Mouse (Mus musculus) intestine, embryonic 15.5 days (tissue): ENCODE data around the gene Bckdha. TPM values are rescaled to one million over a fixed set of nuclear protein-coding genes. Genes with fewer than 3 reads are reported as not detected.

Experiments
- ATAC-seq: fragments of 200-750 bp; cut with Nextera tagmentation; 2 replicates; pipeline ENCODE4 v1.8.0; 2017; ENCODE audit warnings: moderate TSS enrichment, moderate library complexity
- H3K27ac ChIP-seq: fragments of 300-500 bp; sonication (generic); 2 replicates; pipeline ENCODE4 v1.5.1; 2015; ENCODE audit warnings: mild to moderate bottlenecking, inconsistent platforms
- H3K27me3 ChIP-seq: fragments of 300-500 bp; sonication (generic); replicated peaks from 2 replicates; pipeline ENCODE4 v1.6.1; 2015; ENCODE audit warnings: inconsistent platforms
- H3K36me3 ChIP-seq: fragments of 300-500 bp; sonication (generic); 2 replicates; pipeline ENCODE4 v1.6.1; 2015; ENCODE audit warnings: inconsistent platforms
- H3K4me1 ChIP-seq: fragments of 300-500 bp; sonication (generic); replicated peaks from 2 replicates; pipeline ENCODE4 v1.6.1; 2015; ENCODE audit warnings: inconsistent platforms
- H3K4me2 ChIP-seq: fragments of 300-500 bp; sonication (generic); replicated peaks from 2 replicates; pipeline ENCODE4 v1.6.1; 2015; ENCODE audit warnings: mild to moderate bottlenecking, inconsistent platforms
- H3K4me3 ChIP-seq: fragments of 300-500 bp; sonication (generic); replicated peaks from 2 replicates; pipeline ENCODE4 v1.5.1; 2015; ENCODE audit warnings: inconsistent platforms
- H3K9ac ChIP-seq: fragments of 300-500 bp; sonication (generic); 2 replicates; pipeline ENCODE4 v1.6.1; 2015; ENCODE audit warnings: inconsistent platforms
- H3K9me3 ChIP-seq: fragments of 300-500 bp; sonication (generic); 2 replicates; pipeline ENCODE4 v1.6.1; 2016; ENCODE audit warnings: inconsistent platforms
- WGBS: fragments of 180-500 bp; shearing (Covaris S2); methylation state at CpG from one replicate; pipeline ENCODE4 v1.1.7; 2015; 5-methylcytosine and 5-hydroxymethylcytosine counted together
- polyA plus RNA-seq: library from polyadenylated mRNA; unstranded; fragments of >200 nt; fragmentation: Nextera tagmentation; extraction: Ambion mirVana; gene quantifications from 2 replicates; pipeline ENCODE4 v1.2.1, GENCODE M21; 2015

Gene Bckdha
- 44.7 and 49.2 TPM in 2 replicates for polyA plus RNA-seq

GRCm38 (mm10) chr7:25658657-25659472, at the start of gene Bckdha, which contains the start of gene Exosc5:
Gene Bckdha (minus strand): TSS chr7:25658981.
Gene Exosc5 (plus strand): TSS chr7:25659164.
- Histone ChIP-seq H3K9ac (peak within 1 kb of the TSS; percentile 61), H3K4me3 (peak within 1 kb of the TSS; percentile 55), H3K4me1 (peaks cover 10% of the 10 kb centered on the region; the same call in 1 of the 2 replicates), H3K36me3 (no peaks in the 10 kb centered on the region), H3K9me3 (no peaks in the 10 kb centered on the region), H3K27me3 (no peaks in the 10 kb centered on the region), H3K27ac (peak within 1 kb of the TSS; percentile 57; the same call in 1 of the 2 replicates), H3K4me2 (peak within 1 kb of the TSS; percentile 76)
- peak; percentile 100 for ATAC-seq
- under 1% methylated on average over 50 of the region's 50 CpGs for WGBS

- peak overlapping the region; percentile 54 for H3K27ac ChIP-seq
- H3K4me3 ChIP-seq = no peak overlapping the region
- H3K9ac ChIP-seq = no peak overlapping the region
- WGBS = 41% methylated on average over 15 of the region's 15 CpGs
- H3K4me1 ChIP-seq = peaks cover 66% of the 10 kb centered on the region
- no peak for ATAC-seq
- no peaks in the 10 kb centered on the region; the same call in 1 of the 2 replicates for H3K36me3 ChIP-seq
- no peaks in the 10 kb centered on the region for H3K9me3 ChIP-seq
- H3K27me3 ChIP-seq = 0 out of 2 replicates have a peak, but pooled peaks cover 4% of the 10 kb centered on the region
- no peak overlapping the region for H3K4me2 ChIP-seq
Measured at GRCm38 (mm10) chr7:25707581-25708292, 49.0 kb upstream of the Bckdha start.

- H3K9ac ChIP-seq = no peak overlapping the region
- no peaks in the 10 kb centered on the region for H3K36me3 ChIP-seq
- H3K27ac ChIP-seq = peak overlapping the region; percentile 54
- WGBS = 30% methylated on average over 7 of the region's 7 CpGs
- H3K4me2 ChIP-seq = no peak overlapping the region
- 0 out of 2 replicates have a peak, but pooled peaks cover 4% of the 10 kb centered on the region for H3K27me3 ChIP-seq
- no peaks in the 10 kb centered on the region for H3K9me3 ChIP-seq
- no peak for ATAC-seq
- no peak overlapping the region for H3K4me3 ChIP-seq
- H3K4me1 ChIP-seq = peaks cover 58% of the 10 kb centered on the region
Measured at GRCm38 (mm10) chr7:25706578-25707170, 47.9 kb upstream of the Bckdha start.

- Histone ChIP-seq H3K36me3 (no peaks in the 10 kb centered on the region), H3K9me3 (no peaks in the 10 kb centered on the region), H3K4me1 (peaks cover 50% of the 10 kb centered on the region), H3K4me2 (no peak overlapping the region), H3K9ac (no peak overlapping the region), H3K4me3 (no peak overlapping the region), H3K27me3 (0 out of 2 replicates have a peak, but pooled peaks cover 4% of the 10 kb centered on the region), H3K27ac (peak overlapping the region; percentile 54)
- peak; percentile 34 for ATAC-seq
- 39% methylated on average over 6 of the region's 6 CpGs for WGBS
Measured at GRCm38 (mm10) chr7:25705801-25706251, 47.0 kb upstream of the Bckdha start.

- WGBS = 10% methylated on average over 34 of the region's 37 CpGs
- peak; percentile 60 for ATAC-seq
- Histone ChIP-seq H3K27me3 (0 out of 2 replicates have a peak, but pooled peaks cover 4% of the 10 kb centered on the region), H3K27ac (no peak overlapping the region), H3K9me3 (no peaks in the 10 kb centered on the region), H3K4me2 (peak overlapping the region; percentile 55), H3K4me1 (peaks cover 40% of the 10 kb centered on the region), H3K36me3 (no peaks in the 10 kb centered on the region), H3K9ac (no peak overlapping the region), H3K4me3 (peak overlapping the region; percentile 18; the same call in 1 of the 2 replicates)
Measured at GRCm38 (mm10) chr7:25704716-25705364, 46.1 kb upstream of the Bckdha start.

- Histone ChIP-seq H3K27ac (no peak overlapping the region), H3K4me1 (peaks cover 38% of the 10 kb centered on the region), H3K27me3 (0 out of 2 replicates have a peak, but pooled peaks cover 4% of the 10 kb centered on the region), H3K9me3 (no peaks in the 10 kb centered on the region), H3K4me3 (no peak overlapping the region), H3K36me3 (no peaks in the 10 kb centered on the region), H3K4me2 (no peak overlapping the region; the same call in 1 of the 2 replicates), H3K9ac (no peak overlapping the region)
- ATAC-seq = no peak
- WGBS = 40% methylated on average over 10 of the region's 10 CpGs
Measured at GRCm38 (mm10) chr7:25703793-25704494, 45.2 kb upstream of the Bckdha start.

GRCm38 (mm10) chr7:25702350-25702749, 43.6 kb upstream of the Bckdha start:
- H3K4me1 ChIP-seq = peaks cover 25% of the 10 kb centered on the region
- no peak overlapping the region for H3K4me3 ChIP-seq
- H3K9ac ChIP-seq = no peak overlapping the region
- H3K27me3 ChIP-seq = 0 out of 2 replicates have a peak, but pooled peaks cover 4% of the 10 kb centered on the region
- WGBS = 94% methylated on average over 2 of the region's 2 CpGs
- no peak overlapping the region for H3K4me2 ChIP-seq
- H3K36me3 ChIP-seq = no peaks in the 10 kb centered on the region
- no peaks in the 10 kb centered on the region for H3K9me3 ChIP-seq
- H3K27ac ChIP-seq = no peak overlapping the region
- no peak for ATAC-seq

- Histone ChIP-seq H3K4me3 (no peak overlapping the region), H3K4me2 (no peak overlapping the region), H3K27me3 (0 out of 2 replicates have a peak, but pooled peaks cover 4% of the 10 kb centered on the region), H3K9ac (no peak overlapping the region), H3K4me1 (peaks cover 10% of the 10 kb centered on the region; the same call in 1 of the 2 replicates), H3K27ac (no peak overlapping the region), H3K36me3 (no peaks in the 10 kb centered on the region), H3K9me3 (no peaks in the 10 kb centered on the region)
- WGBS = 74% methylated on average over 12 of the region's 12 CpGs
- ATAC-seq = no peak
Measured at GRCm38 (mm10) chr7:25700732-25701131, 42.0 kb upstream of the Bckdha start.

- no peak overlapping the region for H3K4me3 ChIP-seq
- 60% methylated on average over 13 of the region's 13 CpGs for WGBS
- H3K4me1 ChIP-seq = peaks cover 7% of the 10 kb centered on the region; the same call in 1 of the 2 replicates
- no peaks in the 10 kb centered on the region for H3K9me3 ChIP-seq
- no peaks in the 10 kb centered on the region for H3K36me3 ChIP-seq
- H3K9ac ChIP-seq = no peak overlapping the region
- H3K27me3 ChIP-seq = 0 out of 2 replicates have a peak, but pooled peaks cover 4% of the 10 kb centered on the region
- ATAC-seq = no peak
- no peak overlapping the region for H3K4me2 ChIP-seq
- H3K27ac ChIP-seq = no peak overlapping the region
Measured at GRCm38 (mm10) chr7:25699851-25700250, 41.1 kb upstream of the Bckdha start.

GRCm38 (mm10) chr7:25694104-25694503, 35.3 kb upstream of the Bckdha start:
- H3K27ac ChIP-seq = no peak overlapping the region
- 69% methylated on average over 8 of the region's 8 CpGs for WGBS
- no peak overlapping the region for H3K4me3 ChIP-seq
- H3K4me2 ChIP-seq = no peak overlapping the region
- H3K4me1 ChIP-seq = 0 out of 2 replicates have a peak, but pooled peaks cover 7% of the 10 kb centered on the region
- H3K9me3 ChIP-seq = no peaks in the 10 kb centered on the region
- no peaks in the 10 kb centered on the region for H3K27me3 ChIP-seq
- H3K36me3 ChIP-seq = no peaks in the 10 kb centered on the region
- H3K9ac ChIP-seq = no peak overlapping the region
- no peak for ATAC-seq

- Histone ChIP-seq H3K27me3 (peaks cover 7% of the 10 kb centered on the region; the same call in 1 of the 2 replicates), H3K27ac (no peak overlapping the region), H3K9ac (0 out of 2 replicates have a peak overlapping the region, but pooled peaks have one; percentile 76), H3K4me1 (peaks cover 32% of the 10 kb centered on the region), H3K4me3 (peak overlapping the region; percentile 70; the same call in 1 of the 2 replicates), H3K9me3 (no peaks in the 10 kb centered on the region), H3K36me3 (no peaks in the 10 kb centered on the region), H3K4me2 (peak overlapping the region; percentile 97)
- ATAC-seq = no peak
- WGBS = 61% methylated on average over 5 of the region's 5 CpGs
Measured at GRCm38 (mm10) chr7:25690051-25690450, 31.3 kb upstream of the Bckdha start.
